Mouse (Mus musculus): ENCODE results near the gene Tcerg1l. TPM values are rescaled to one million over a fixed set of nuclear protein-coding genes. Genes with fewer than 3 reads are reported as not detected.

The Tcerg1l gene
- polyA plus RNA-seq, 1 experiment from 2014 or later, result 1.0 TPM

DNA sequence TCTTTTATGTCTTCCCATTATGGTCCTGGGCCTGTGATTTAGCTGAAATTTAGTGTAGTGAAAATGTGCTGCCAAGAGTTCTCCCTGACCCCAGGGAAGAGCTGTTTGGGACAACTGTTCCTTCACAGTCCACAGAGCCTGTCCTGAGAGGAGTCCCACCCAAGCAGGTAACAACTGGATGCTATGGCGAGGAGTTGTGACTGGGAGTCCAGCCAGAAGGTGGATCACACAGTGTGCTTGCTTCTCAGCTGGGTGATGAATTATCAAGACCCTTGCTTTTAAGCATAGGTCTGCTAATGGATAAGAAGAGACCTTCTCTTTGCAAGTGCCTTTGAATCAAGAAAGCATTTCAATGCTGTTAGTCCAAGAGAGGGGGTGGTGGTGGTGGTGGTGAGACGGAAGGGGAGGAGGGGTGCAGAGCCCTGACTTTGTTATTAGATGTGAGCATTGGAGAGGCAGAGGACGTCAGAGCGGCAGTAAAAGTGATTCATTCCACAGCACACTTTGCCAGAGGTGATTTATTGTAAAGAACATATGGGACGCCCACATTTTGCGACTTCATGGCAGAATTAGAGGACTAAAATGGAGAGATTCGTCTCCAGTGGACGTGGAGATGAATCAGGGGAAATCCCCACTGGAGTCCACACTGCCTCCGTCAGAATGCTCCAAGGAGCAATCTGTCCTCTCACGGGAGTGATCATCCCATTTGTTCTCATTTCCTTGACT lies 198.0 kb downstream of the Tcerg1l start:
- Histone ChIP-seq H3K9me3 (no peaks in the 10 kb centered on the region), H3K36me3 (replicated peaks) (no peaks in the 10 kb centered on the region), H3K27me3 (ENCODE audit: poor library complexity, severe bottlenecking) (no peaks in the 10 kb centered on the region), H3K4me3 (no peak overlapping the region), H3K4me1 (no peaks in the 10 kb centered on the region), H3K27ac (no peak overlapping the region)
- no peak for DNase-seq (ENCODE audit: extremely low spot score, low spot score)
- WGBS, result 83% methylated on average over 10 of the region's 10 CpGs

DNA sequence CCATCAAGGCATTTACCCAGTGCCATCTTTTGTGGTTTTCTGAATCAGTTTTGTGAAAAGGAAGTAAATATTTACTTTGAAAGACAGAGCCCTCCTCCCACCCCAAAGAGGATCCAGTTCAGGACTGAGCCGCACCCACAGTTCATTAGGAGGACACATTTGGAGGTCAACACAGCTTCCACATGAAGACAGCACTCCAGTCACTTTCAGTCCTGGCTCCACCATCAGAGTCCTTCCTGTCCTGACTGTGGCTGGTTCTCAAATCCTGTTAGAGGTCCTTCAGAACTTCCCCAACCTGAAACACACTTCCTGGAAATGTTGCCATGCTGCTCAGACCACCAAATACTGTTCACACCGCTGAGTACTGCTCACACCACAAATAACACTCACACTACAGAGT lies 201.4 kb downstream of the Tcerg1l start:
- no peak overlapping the region for H3K27ac ChIP-seq
- no peaks in the 10 kb centered on the region for H3K27me3 ChIP-seq (ENCODE audit: poor library complexity, severe bottlenecking)
- H3K36me3 ChIP-seq (replicated peaks), result no peaks in the 10 kb centered on the region
- H3K4me1 ChIP-seq, result no peaks in the 10 kb centered on the region
- WGBS, result 94% methylated on average over 2 of the region's 2 CpGs
- H3K9me3 ChIP-seq, result no peaks in the 10 kb centered on the region
- no peak for DNase-seq (ENCODE audit: extremely low spot score, low spot score)
- H3K4me3 ChIP-seq, result no peak overlapping the region

DNA sequence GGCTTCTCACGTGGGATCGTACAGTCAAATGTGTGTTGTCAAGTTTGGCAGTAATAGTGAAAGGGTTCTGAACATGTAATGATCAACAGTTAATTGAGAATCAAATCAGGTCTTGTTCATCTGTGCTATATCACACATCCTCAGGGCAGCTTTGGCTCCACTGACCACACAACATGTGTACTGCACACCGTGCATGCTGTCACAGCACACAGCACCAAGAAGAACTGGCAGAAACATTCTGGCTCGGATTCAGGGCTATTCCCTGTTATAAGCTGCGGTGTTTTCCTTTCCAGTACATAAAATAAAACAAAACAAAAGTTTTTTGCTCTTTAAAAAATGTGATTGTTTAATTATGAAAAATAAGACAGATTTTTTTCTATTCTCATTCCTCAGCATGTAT lies 213.3 kb downstream of the Tcerg1l start:
- H3K4me1 ChIP-seq, result peaks cover 6% of the 10 kb centered on the region; the same call in 1 of the 2 replicates
- no peaks in the 10 kb centered on the region for H3K36me3 ChIP-seq (replicated peaks)
- H3K4me3 ChIP-seq, result no peak overlapping the region
- DNase-seq (ENCODE audit: extremely low spot score, low spot score), result no peak
- WGBS, result 91% methylated on average over 5 of the region's 5 CpGs
- H3K9me3 ChIP-seq, result no peaks in the 10 kb centered on the region
- H3K27ac ChIP-seq, result no peak overlapping the region
- H3K27me3 ChIP-seq (ENCODE audit: poor library complexity, severe bottlenecking), result no peaks in the 10 kb centered on the region

DNA sequence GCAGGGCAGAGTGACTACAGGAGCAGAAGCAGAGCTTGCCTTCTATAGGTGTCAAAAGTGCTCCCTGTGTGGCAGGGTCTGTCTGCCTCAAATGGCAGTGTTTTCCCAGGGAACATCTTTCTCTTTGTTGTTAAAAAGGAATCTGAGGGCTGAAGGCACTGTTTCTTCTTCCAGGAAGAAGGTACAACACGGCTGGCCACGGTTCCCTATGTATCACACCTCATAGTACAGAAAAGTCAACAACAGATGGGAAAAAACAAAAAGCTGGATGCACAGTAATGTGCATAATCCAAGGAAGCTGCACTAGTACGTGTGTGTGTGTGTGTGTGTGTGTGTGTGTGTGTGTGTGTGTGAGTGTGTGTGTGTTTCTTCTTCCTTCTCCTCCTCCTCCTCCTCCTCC lies 215.3 kb downstream of the Tcerg1l start:
- Histone ChIP-seq H3K4me3 (no peak overlapping the region), H3K4me1 (peaks cover 6% of the 10 kb centered on the region; the same call in 1 of the 2 replicates), H3K27me3 (ENCODE audit: poor library complexity, severe bottlenecking) (no peaks in the 10 kb centered on the region), H3K36me3 (replicated peaks) (no peaks in the 10 kb centered on the region), H3K27ac (no peak overlapping the region), H3K9me3 (no peaks in the 10 kb centered on the region)
- whole genome bisulfite sequencing, result 87% methylated on average over 3 of the region's 3 CpGs
- no peak for DNase-seq (ENCODE audit: extremely low spot score, low spot score)

DNA sequence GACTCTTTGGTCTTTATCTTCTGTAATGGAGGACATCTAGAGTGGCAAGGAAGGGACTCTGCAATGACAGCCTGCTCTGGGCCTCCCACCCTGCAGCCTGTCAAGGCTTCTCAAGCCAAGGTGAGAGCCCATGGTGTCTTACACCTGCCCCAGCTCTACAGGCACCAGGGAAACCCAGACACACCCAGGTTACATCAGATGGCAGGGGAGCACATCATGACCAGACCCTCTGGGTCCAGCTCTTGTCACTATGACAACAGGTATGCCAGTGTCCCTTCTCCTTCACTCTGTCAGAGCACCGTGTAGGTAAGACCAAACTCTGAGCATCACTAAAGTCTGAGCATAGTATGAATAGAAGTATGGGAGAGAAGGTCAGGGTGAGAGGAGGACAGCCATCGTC lies 218.9 kb downstream of the Tcerg1l start:
- Histone ChIP-seq H3K27me3 (ENCODE audit: poor library complexity, severe bottlenecking) (no peaks in the 10 kb centered on the region), H3K4me3 (no peak overlapping the region), H3K9me3 (no peaks in the 10 kb centered on the region), H3K4me1 (peaks cover 6% of the 10 kb centered on the region; the same call in 1 of the 2 replicates), H3K27ac (no peak overlapping the region), H3K36me3 (replicated peaks) (no peaks in the 10 kb centered on the region)
- WGBS, result 90% methylated on average over 2 of the region's 2 CpGs
- no peak for DNase-seq (ENCODE audit: extremely low spot score, low spot score)

DNA sequence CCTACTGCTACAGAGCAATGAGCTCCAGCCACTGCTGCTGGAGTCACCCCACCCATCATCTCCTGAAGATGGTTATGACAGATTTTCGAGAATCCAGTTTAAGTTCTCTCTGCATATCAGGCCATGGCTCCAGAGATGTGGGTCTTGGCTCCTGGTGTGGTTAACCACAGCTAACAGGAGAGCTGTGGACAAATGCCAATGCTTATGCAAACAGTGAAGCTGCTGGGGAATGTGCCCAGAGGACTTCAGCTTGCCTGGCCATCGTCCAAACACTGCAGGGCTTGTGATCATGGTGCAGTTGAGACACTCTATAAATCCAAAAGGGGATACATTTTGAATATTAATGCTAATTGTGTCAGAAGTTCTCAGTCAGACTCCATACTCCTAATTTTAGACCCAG lies 221.5 kb downstream of the Tcerg1l start:
- Histone ChIP-seq H3K4me1 (peaks cover 11% of the 10 kb centered on the region), H3K4me3 (no peak overlapping the region), H3K9me3 (no peaks in the 10 kb centered on the region), H3K27ac (no peak overlapping the region), H3K36me3 (replicated peaks) (no peaks in the 10 kb centered on the region), H3K27me3 (ENCODE audit: poor library complexity, severe bottlenecking) (no peaks in the 10 kb centered on the region)
- DNase-seq (ENCODE audit: extremely low spot score, low spot score), result no peak
- WGBS, result 81% methylated on average over 2 of the region's 2 CpGs

DNA sequence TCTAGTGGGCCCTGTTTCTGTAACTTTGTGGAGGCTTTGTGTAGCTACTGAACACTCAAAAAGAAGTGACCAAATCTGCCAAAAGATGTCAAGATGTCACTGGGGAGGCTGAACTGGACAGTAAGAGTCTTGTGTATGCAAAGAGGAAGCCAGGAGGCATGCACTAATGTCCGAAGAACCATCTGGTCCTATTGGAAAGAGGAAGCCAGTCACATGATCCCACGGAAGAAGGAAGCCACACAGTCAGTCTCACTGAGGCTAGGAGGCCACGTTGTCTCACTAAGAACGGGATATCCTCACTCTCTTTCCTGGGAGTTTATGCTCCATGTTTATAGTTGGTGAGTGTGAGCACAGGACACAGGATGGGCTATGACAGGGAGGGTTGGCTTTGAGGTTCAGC lies 227.1 kb downstream of the Tcerg1l start:
- H3K27ac ChIP-seq, result no peak overlapping the region
- 85% methylated on average over 4 of the region's 4 CpGs for WGBS
- H3K4me3 ChIP-seq, result no peak overlapping the region
- no peaks in the 10 kb centered on the region for H3K9me3 ChIP-seq
- no peaks in the 10 kb centered on the region for H3K27me3 ChIP-seq (ENCODE audit: poor library complexity, severe bottlenecking)
- no peak for DNase-seq (ENCODE audit: extremely low spot score, low spot score)
- H3K4me1 ChIP-seq, result peaks cover 10% of the 10 kb centered on the region
- H3K36me3 ChIP-seq (replicated peaks), result no peaks in the 10 kb centered on the region

Measured in forebrain, embryonic 10.5 days (tissue).